Mouse (Mus musculus): ENCODE data around the gene Pbx1.

- no peak for TF ChIP-seq CTCF (IDR thresholded peaks at IDR 0.05; ENCODE audit: insufficient read depth, low read depth, low read length)
- TF ChIP-seq POLR2A (IDR thresholded peaks at IDR 0.05; ENCODE audit: insufficient read depth, low read depth, low read length) = no peak
Observed at GRCm38 (mm10) chr1:168292106-168292505, 140.0 kb downstream of the Pbx1 start.
